Mouse (Mus musculus) brown adipose tissue, adult 24 weeks (tissue): ENCODE data around the gene Zbtb48. TPM values are rescaled to one million over a fixed set of nuclear protein-coding genes. Genes with fewer than 3 reads are reported as not detected.

Source experiments
- H3K27ac ChIP-seq: fragments of 200-500 bp; replicated peaks from 2 replicates; pipeline ENCODE4 v1.5.1; 2012; ENCODE audit warnings: low read depth, mild to moderate bottlenecking, low read length
- H3K4me1 ChIP-seq: fragments of 200-500 bp; 2 replicates; pipeline ENCODE4 v1.6.1; 2012; ENCODE audit warnings: low read length, mixed read lengths; ENCODE audit not compliant: control insufficient read depth, insufficient read depth, insufficient read length
- H3K4me3 ChIP-seq: fragments of 200-500 bp; 2 replicates; pipeline ENCODE4 v1.5.1; 2012; ENCODE audit warnings: low read depth, mild to moderate bottlenecking, low read length, moderate library complexity; ENCODE audit not compliant: insufficient read depth
- polyA plus RNA-seq: library from polyadenylated mRNA; stranded (reverse); fragments of >200 nt; gene quantifications from 2 replicates; pipeline ENCODE4 v1.2.4, GENCODE M21; 2012; ENCODE audit not compliant: missing spikeins, insufficient read depth, insufficient read length

Gene Zbtb48
- polyA plus RNA-seq, 1 experiment: 3.2 TPM

- no peak overlapping the region for H3K27ac ChIP-seq
- peaks cover 5% of the 10 kb centered on the region; the same call in 1 of the 2 replicates for H3K4me1 ChIP-seq
- H3K4me3 ChIP-seq: no peak overlapping the region
Observed at GRCm38 (mm10) chr4:151983560-151983959, 43.9 kb downstream of the Zbtb48 start.

GRCm38 (mm10) chr4:151983043-151983442, 44.4 kb downstream of the Zbtb48 start:
- Histone ChIP-seq H3K4me3 (no peak overlapping the region), H3K27ac (no peak overlapping the region), H3K4me1 (peaks cover 4% of the 10 kb centered on the region; the same call in 1 of the 2 replicates)

GRCm38 (mm10) chr4:151981363-151981762, 46.1 kb downstream of the Zbtb48 start:
- no peak overlapping the region for H3K4me3 ChIP-seq
- no peak overlapping the region for H3K27ac ChIP-seq
- no peaks in the 10 kb centered on the region for H3K4me1 ChIP-seq

- Histone ChIP-seq H3K27ac (no peak overlapping the region), H3K4me1 (no peaks in the 10 kb centered on the region), H3K4me3 (no peak overlapping the region)
Observed at GRCm38 (mm10) chr4:151980699-151981098, 46.8 kb downstream of the Zbtb48 start.

GRCm38 (mm10) chr4:151977748-151978147, 49.7 kb downstream of the Zbtb48 start:
- Histone ChIP-seq H3K4me1 (no peaks in the 10 kb centered on the region), H3K27ac (no peak overlapping the region), H3K4me3 (no peak overlapping the region)

- H3K4me1 ChIP-seq: no peaks in the 10 kb centered on the region
- H3K27ac ChIP-seq: no peak overlapping the region
Observed at GRCm38 (mm10) chr4:151975441-151975840, 52.0 kb downstream of the Zbtb48 start.

DNA sequence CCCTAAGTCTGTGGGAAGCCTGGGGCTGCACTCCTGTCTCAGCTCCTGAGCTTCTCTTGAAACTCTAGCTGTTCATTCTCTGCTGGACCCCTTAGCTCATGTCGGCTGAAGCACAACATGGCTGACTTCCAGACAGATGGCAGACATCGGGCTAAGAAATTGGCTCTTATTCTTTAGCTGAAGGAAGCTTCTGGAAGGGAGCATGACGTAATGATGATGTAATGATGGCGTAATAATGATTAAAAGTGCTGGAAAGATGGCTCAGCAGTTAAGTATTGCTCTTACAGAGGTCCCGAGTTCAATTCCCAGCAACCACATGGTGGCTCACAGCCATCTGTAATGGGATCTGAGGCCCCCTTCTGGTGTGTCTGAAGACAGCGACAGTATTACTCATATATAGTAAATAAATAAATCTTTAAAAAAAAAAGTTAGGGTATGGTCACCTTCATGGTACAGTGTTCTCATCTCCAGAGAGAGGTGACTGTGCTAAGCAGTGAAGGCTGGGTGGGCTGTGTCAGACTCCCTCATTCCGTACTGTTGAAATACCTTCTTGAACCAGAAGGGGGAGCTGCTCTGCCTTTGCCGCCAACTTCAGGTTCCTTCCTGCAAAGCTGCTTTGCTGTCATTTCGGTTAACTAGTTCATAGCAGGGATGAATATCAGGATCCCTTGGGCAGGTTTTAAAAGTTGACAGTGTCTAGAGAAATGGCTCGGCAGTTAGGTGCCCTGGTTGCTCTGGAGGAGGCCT, 55.1 kb downstream of the Zbtb48 start:
- H3K4me3 ChIP-seq: no peak overlapping the region
- H3K27ac ChIP-seq: no peak overlapping the region
- no peaks in the 10 kb centered on the region for H3K4me1 ChIP-seq

More at GRCm38 (mm10) chr4:151975441-151975840, 52.0 kb downstream of the Zbtb48 start:
- H3K4me3 ChIP-seq: no peak overlapping the region

Other genes starting within 250 kb of the Zbtb48 start
- gene Camta1, start 165.8 kb downstream of the Zbtb48 start, polyA plus RNA-seq: 25.5 and 56.8 TPM in 2 replicates
- gene Dnajc11, start 94.0 kb downstream of the Zbtb48 start, polyA plus RNA-seq: 50.7 and 88.6 TPM in 2 replicates
- gene Thap3, start 38.7 kb downstream of the Zbtb48 start, polyA plus RNA-seq: 6.4 and 8.2 TPM in 2 replicates
- 2.1 and 4.2 TPM in 2 replicates for gene Phf13, start 31.4 kb downstream of the Zbtb48 start, polyA plus RNA-seq
- gene Klhl21, start 18.9 kb downstream of the Zbtb48 start, polyA plus RNA-seq: 6.7 and 9.6 TPM in 2 replicates
- not detected in 2 replicates for gene Tas1r1, start 10.9 kb upstream of the Zbtb48 start, polyA plus RNA-seq
- gene Nol9, start 11.7 kb upstream of the Zbtb48 start, polyA plus RNA-seq: 5.0 and 5.3 TPM in 2 replicates
- 2.3 and 5.7 TPM in 2 replicates for gene Plekhg5, start 44.8 kb upstream of the Zbtb48 start, polyA plus RNA-seq
- 1.9 TPM in 1 of 2 replicates, not detected in the other for gene Tnfrsf25, start 88.3 kb upstream of the Zbtb48 start, polyA plus RNA-seq
- 1.0 TPM in 1 of 2 replicates, not detected in the other for gene Espn, start 124.7 kb upstream of the Zbtb48 start, polyA plus RNA-seq
- gene Hes2, start 131.2 kb upstream of the Zbtb48 start, polyA plus RNA-seq: not detected in 2 replicates
- 15.6 and 19.4 TPM in 2 replicates for gene Acot7, start 150.5 kb upstream of the Zbtb48 start, polyA plus RNA-seq
- gene Gpr153, start 246.6 kb upstream of the Zbtb48 start, polyA plus RNA-seq: 4.3 and 6.0 TPM in 2 replicates